Mouse (Mus musculus) liver, postnatal 0 days (tissue): ENCODE results near the gene Chodl.

Experiments used
- CTCF ChIP-seq: sonication (generic); IDR thresholded peaks from 2 replicates; pipeline ENCODE4 v1.5.1; 2016; ENCODE audit warnings: antibody characterized with exemption, low read depth
- EP300 ChIP-seq: IDR thresholded peaks from 2 replicates; pipeline ENCODE4 v1.6.1; 2016; ENCODE audit warnings: antibody characterized with exemption, low read depth, mild to moderate bottlenecking

- TF ChIP-seq CTCF: no peak
- no peak for TF ChIP-seq EP300
Measured at GRCm38 (mm10) chr16:78957434-78957833, 26.7 kb downstream of the Chodl start.
